Mouse (Mus musculus) bone marrow macrophage, adult 2 months (primary cell): ENCODE data around the gene Yif1a. TPM values are rescaled to one million over a fixed set of nuclear protein-coding genes. Genes with fewer than 3 reads are reported as not detected.

ENCODE experiments used
- H3K27ac ChIP-seq: 2 replicates; pipeline ENCODE4 v1.5.1; 2012; ENCODE audit warnings: low read depth, low read length; ENCODE audit not compliant: insufficient read depth
- H3K4me1 ChIP-seq: 2 replicates; pipeline ENCODE4 v1.6.1; 2012; ENCODE audit warnings: low read length; ENCODE audit not compliant: control insufficient read depth, insufficient read depth
- H3K4me3 ChIP-seq: 2 replicates; pipeline ENCODE4 v1.5.1; 2012; ENCODE audit warnings: mild to moderate bottlenecking, low read length, moderate library complexity; ENCODE audit not compliant: insufficient read depth
- CTCF ChIP-seq: IDR thresholded peaks from 2 replicates; pipeline ENCODE4 v1.5.1; 2012; ENCODE audit warnings: low read depth, mild to moderate bottlenecking, low read length, moderate library complexity
- POLR2A ChIP-seq: IDR thresholded peaks from 2 replicates; pipeline ENCODE4 v1.6.1; 2012; ENCODE audit warnings: mild to moderate bottlenecking, low read depth, low read length, borderline replicate concordance
- polyA plus RNA-seq: library from polyadenylated mRNA; stranded (reverse); fragments of >200 nt; gene quantifications from 2 replicates; pipeline ENCODE4 v1.2.4, GENCODE M21; 2012; ENCODE audit not compliant: missing spikeins, insufficient read depth, insufficient read length

The Yif1a gene
- polyA plus RNA-seq, 1 experiment, result 34.1 TPM

DNA sequence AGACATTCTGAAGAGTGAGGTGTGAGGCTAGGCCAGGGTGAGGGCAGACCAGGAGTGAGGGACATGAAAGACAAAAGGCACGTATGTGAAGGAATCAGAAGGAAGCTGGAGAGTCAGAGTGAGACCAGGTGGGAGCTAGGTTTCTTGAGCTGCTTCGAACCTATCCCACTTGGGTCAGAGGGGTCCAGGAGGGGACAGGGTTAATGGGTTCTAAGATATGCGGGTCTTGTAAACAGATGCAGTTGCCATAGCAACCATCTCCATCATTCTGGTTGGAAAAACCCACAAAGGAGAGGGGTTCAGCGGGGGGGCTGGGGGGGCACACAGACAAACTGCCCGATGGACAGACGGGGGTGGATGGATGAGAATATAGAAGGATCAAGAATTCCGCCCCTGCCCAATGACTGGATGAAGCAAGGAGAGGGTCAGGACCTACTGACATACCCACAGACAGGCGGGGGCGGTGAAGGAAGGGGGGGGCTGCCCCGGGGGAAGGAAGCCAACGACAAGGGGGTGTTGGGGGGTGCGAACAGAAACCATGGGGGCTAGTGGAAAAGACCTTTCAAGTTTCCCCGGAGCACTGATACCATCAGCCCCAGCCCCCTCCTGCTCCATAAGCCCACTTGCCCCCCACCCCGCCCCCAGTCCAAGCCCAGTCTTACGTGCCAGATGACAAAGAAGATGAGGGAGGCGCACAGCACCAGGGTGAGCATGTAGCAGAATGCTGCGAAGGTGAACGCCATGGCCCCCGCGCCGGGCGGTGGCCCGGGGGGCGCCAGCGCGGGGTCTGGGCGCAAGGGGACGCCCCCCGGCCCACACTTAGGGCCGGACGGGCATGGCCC is 9.4 kb downstream of the Yif1a start:
- peaks cover 14% of the 10 kb centered on the region for H3K4me1 ChIP-seq
- no peak overlapping the region for H3K27ac ChIP-seq
- TF ChIP-seq CTCF (no peak), POLR2A (no peak)
- H3K4me3 ChIP-seq, result no peak overlapping the region

DNA sequence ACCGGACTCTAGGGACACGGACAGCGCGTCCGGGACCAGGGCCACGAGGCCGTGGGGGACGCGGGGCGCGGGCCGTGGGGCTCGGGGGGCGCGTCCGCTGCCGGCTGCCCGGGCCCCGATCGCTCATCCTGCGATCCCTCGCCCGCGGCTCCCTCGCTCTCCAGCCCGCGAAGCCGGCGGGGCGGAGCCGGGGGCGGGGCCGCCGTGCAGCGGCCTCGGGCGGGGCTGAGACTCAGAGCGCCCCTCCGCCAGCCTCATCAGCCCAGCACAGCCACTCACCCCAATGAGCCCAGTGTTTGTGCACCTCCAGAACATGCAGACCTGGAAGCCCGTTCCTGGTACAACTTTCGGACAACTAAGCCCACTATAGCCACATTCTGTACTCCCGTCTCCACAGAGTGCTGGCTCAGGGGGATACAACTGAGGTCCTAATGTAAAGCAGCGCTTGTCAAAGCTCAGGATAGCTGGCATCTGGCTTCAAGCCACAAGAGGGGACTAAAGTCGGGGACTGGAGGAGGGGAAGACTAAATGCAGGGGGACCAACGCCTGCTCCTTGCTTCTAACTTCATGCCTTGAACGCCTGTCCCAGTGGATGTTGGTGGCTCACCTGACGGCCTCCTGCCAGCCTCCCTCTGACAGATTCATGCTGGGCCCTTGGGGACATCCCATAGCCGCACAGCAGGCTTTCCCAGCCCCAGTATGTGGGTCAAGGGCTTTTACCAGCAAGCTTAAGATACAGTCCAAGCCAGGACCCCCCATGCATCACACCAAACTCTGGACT is 10.2 kb downstream of the Yif1a start, which contains the start of gene Cnih2:
TSS of gene Cnih2 (minus strand) at position 159 of the 781 bp plus-strand sequence.
- Histone ChIP-seq H3K27ac (no peak within 1 kb of the TSS), H3K4me3 (no peak within 1 kb of the TSS), H3K4me1 (peaks cover 17% of the 10 kb centered on the region)
- TF ChIP-seq CTCF (no peak), POLR2A (no peak)

DNA sequence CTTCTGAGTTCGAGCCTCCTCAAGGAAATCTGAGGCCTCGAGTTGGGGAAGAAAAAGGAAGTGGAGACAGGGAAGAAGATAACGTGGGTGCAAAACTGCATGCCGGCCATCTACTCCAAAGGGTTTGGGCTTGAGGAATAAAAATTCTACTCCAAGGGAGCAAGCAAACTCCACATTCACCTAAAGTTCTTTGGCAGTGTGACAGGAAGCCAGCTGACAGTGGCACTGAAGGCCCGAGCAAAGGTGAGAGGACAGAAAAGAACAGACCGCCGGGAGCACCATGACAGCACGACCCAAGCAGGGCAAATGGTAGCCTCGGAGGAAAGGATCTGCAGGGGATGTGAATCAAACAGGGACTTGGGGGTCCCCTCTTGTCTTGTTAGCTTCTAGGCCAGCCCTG is 17.7 kb downstream of the Yif1a start:
- Histone ChIP-seq H3K27ac (peak overlapping the region; percentile 97), H3K4me1 (peaks cover 28% of the 10 kb centered on the region), H3K4me3 (peak overlapping the region; percentile 89)
- TF ChIP-seq CTCF, result no peak

DNA sequence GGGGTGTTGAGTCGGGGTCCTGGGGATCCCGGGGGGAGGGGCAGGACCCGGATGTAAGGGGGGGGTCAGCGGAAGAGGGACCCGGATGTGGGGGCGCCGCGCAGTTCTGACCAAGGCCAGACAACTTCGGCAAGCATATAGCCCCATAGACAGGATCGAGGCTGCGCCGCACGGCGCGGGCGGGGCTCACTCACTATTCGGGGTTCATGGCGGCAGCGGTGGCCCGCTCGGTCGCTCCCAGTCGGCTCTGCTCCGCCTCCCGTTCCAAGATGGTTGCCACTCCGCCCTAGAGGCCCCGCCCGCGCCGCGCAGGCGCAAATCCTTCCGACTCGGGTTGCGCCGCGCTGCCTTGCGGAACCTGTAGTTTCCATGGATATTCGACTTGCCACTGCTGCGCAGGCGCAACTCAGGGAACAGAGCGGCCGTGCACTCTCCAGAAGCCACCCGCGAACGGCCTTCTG is 18.4 kb downstream of the Yif1a start, which contains the start of gene Rab1b:
TSS of gene Rab1b (minus strand) at position 342 of the 461 bp plus-strand sequence.
- TF ChIP-seq CTCF (no peak), POLR2A (no peak)
- Histone ChIP-seq H3K4me3 (peak within 1 kb of the TSS; percentile 89), H3K27ac (peak within 1 kb of the TSS; percentile 97), H3K4me1 (peaks cover 28% of the 10 kb centered on the region)

DNA sequence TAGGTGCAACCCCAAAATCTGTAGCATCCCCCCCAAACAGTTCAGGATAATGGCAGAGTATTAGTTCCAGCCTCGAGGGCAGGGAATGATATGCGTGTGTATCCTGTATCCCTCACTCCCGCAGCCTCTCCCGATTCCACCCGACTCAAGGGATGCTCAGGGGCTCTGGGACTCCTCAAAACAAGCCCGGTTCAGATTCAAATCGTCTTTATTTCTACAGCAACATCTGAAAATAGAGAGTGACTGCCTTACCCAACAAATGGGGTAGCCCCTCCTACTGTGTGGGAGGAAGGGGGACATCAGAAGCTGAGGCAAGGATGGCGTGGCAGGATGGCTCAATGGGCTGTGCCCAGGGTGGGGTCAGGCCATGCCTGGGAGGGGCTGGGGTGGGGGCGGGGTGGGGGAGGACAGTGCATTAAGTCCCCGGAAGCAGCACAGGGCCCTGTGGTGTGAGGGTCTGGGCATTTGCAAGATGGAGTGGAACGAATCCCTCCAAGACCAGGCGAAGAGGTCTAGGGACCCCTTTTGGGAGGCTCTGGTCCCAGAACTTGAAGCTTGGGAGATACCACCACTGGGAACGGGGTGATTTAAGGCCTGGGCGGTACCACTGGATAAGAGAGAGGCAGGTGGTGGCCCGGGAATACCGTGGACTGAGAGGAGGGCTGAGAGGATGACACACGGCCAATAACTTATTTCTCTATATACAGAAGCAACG is 19.4 kb downstream of the Yif1a start:
- Histone ChIP-seq H3K4me1 (peaks cover 21% of the 10 kb centered on the region), H3K4me3 (no peak overlapping the region), H3K27ac (no peak overlapping the region)
- TF ChIP-seq CTCF, result no peak
- TF ChIP-seq POLR2A, result no peak

DNA sequence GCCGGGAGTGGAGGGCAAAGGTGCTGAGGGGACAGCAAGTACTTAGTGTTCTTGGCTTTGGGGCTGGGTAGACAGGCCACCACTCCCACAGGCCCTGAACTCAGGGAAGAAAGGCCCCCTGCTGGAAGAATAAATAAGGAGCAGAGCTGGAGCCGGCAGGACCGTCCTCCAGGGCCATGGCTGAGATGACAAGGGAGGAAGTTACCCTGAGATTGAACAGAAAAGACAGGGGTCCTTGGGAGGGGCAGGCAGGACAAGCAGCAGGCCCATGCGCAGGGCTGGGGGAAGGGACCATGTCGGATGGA is 19.9 kb downstream of the Yif1a start:
- Histone ChIP-seq H3K4me3 (no peak overlapping the region), H3K4me1 (peaks cover 16% of the 10 kb centered on the region; the same call in 1 of the 2 replicates), H3K27ac (no peak overlapping the region)
- TF ChIP-seq CTCF (no peak), POLR2A (no peak)

DNA sequence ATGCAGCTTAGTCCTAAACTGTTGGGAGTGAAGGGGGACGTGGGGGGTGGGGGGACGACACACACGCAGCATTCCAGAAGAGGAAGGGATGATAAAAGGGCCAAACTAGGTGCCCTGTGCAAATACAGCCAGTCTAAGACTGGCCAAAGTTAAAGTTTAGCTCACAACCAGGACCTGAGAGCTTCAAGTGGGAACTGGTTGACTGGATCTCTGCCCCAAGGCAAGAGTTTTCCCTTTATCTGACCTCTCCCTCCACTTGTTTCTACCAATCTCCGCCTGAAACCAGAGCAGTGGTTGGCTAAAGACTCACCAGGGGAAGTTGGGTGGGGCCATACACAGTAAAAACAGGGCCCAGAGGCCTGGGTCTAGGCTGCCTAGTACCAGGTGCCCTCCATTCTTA is 20.4 kb downstream of the Yif1a start:
- Histone ChIP-seq H3K4me3 (no peak overlapping the region), H3K4me1 (peaks cover 16% of the 10 kb centered on the region; the same call in 1 of the 2 replicates), H3K27ac (no peak overlapping the region)
- TF ChIP-seq POLR2A (no peak), CTCF (no peak)

DNA sequence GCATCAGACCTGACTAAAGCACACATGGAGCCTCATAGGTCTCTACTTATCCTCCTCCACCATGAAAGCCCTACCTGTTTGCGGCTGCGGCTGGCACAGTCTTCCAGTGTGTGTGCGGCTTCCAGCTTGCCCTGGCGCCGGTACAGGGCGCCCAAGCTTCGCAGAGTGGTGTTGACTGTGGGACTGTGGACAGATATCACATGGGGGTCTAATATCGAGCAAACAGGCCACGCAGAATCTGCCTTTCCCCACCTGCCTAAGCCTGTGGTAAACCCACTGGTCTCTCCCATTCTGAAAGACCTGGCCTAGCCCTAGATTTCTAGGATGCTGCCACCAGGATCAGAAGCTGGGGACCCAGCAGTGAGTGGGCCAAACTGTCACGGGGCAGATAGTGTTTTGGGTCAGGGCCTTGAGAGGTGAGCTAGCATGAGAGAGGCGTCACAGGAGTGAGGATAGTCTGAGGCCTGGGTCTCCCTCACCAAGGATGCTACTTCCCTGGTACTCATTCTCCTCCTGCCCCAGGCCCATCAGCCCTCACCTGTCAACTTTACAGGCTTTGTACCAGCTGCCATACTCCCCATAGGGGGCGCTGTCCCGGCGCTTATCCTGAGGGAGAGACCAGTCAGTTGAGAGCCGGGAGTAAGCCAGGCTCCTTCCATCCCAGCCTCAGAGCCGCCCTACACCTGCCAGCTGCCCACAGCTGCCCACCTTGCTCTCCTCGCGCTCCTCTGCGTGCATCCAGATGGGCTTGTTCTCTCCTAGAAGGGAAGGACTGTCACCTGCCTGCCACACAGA is 21.5 kb downstream of the Yif1a start:
- Histone ChIP-seq H3K27ac (no peak overlapping the region), H3K4me1 (peaks cover 12% of the 10 kb centered on the region; the same call in 1 of the 2 replicates), H3K4me3 (no peak overlapping the region)
- TF ChIP-seq CTCF, result peak; percentile 48
- TF ChIP-seq POLR2A, result no peak

DNA sequence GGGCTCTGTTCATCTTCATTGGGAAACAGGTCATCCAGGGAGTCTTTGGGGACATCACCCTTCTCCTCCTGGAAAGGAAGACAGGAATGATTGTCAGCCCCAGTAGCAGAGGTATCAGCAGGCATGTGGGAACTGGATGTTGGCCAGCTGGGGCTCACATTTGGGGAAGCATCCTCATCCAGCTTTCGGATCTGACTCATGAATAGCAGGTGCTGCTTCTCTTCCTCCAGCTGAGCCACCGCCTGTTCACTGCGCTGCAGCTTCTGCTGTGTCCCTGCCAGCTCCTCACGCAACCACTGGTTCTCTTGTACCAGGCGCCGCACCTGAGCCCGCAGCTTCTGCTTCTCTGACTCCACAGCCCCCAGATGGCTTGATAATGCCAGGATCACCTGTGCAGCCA is 25.4 kb downstream of the Yif1a start:
- TF ChIP-seq CTCF, result no peak
- TF ChIP-seq POLR2A, result no peak
- Histone ChIP-seq H3K4me1 (peaks cover 13% of the 10 kb centered on the region), H3K27ac (no peak overlapping the region), H3K4me3 (no peak overlapping the region)
